Mouse (Mus musculus): ENCODE results near the gene Ndufaf3.

GRCm38 (mm10) chr9:108600011-108600410 lies 32.8 kb upstream of the Ndufaf3 start:
- TF ChIP-seq CTCF (IDR thresholded peaks at IDR 0.05; ENCODE audit: low read depth) (no peak), EP300 (IDR thresholded peaks at IDR 0.05; ENCODE audit: low read depth) (no peak)

Measured in heart, postnatal 0 days (tissue).